Comparison of ENCODE assay signal across 22 mouse cellular contexts in genomic region chr2:34911871-34912270, GRCm38 (mm10). TPM values are rescaled to one million over a fixed set of nuclear protein-coding genes. Genes with fewer than 3 reads are reported as not detected.
DNase-seq lines count a peak whose midpoint lies in the region; ATAC-seq and TF ChIP-seq lines count a peak whose summit lies in the region.
"Had no signal": no experiment of that assay in that cellular context is flagged by ENCODE, and none has a peak within 500 bp of the region (broad histone marks: within the 10 kb centered on the region; RNA-seq: fewer than 3 reads in every experiment).

No protein-coding gene starts in this region.

- H3K4me3 ChIP-seq in kidney, embryonic 14.5 days (ENCODE audit: low read length) = peak overlapping the region; percentile 73; the same call in 1 of the 2 replicates
- H3K4me3 ChIP-seq in kidney, embryonic 16.5 days (ENCODE audit: low read length) = peak overlapping the region; percentile 76
- no peak overlapping the region for H3K4me3 ChIP-seq in stomach, embryonic 16.5 days (replicated peaks; ENCODE audit: low read length)
- no peak overlapping the region for H3K4me3 ChIP-seq in stomach, postnatal 0 days (ENCODE audit: low read depth, low read length)

- TF ChIP-seq CTCF in stomach, postnatal 0 days (IDR thresholded peaks at IDR 0.05; ENCODE audit: low read depth) = no peak

- H3K9me3 ChIP-seq in kidney, embryonic 14.5 days (ENCODE audit: control insufficient read depth, low read length) = no peaks in the 10 kb centered on the region
- H3K9me3 ChIP-seq in kidney, embryonic 16.5 days (ENCODE audit: low read length) = no peaks in the 10 kb centered on the region
- H3K9me3 ChIP-seq in stomach, embryonic 16.5 days (replicated peaks; ENCODE audit: control insufficient read depth, low read length) = no peaks in the 10 kb centered on the region
- H3K9me3 ChIP-seq in stomach, postnatal 0 days (ENCODE audit: control insufficient read depth, low read length) = no peaks in the 10 kb centered on the region
- H3K9me3 ChIP-seq: embryonic facial prominence, embryonic 13.5 days; embryonic facial prominence, embryonic 15.5 days; forebrain, embryonic 10.5 days; forebrain, embryonic 12.5 days had no signal

- H3K27ac ChIP-seq in kidney, embryonic 14.5 days (ENCODE audit: low read depth, low read length) = no peak overlapping the region
- H3K27ac ChIP-seq in kidney, embryonic 16.5 days (ENCODE audit: low read length) = no peak overlapping the region
- H3K27ac ChIP-seq in stomach, embryonic 16.5 days (ENCODE audit: low read length) = no peak overlapping the region
- H3K27ac ChIP-seq in stomach, postnatal 0 days (replicated peaks) = no peak overlapping the region
- H3K27ac ChIP-seq: embryonic facial prominence, embryonic 13.5 days; embryonic facial prominence, embryonic 15.5 days; forebrain, embryonic 10.5 days; forebrain, embryonic 12.5 days had no signal

- DNase-seq in kidney, postnatal 14 days = no peak
- no peak for DNase-seq in kidney, adult 11 months
- no peak for DNase-seq in stomach, postnatal 0 days (ENCODE audit: low spot score)
- DNase-seq: adrenal gland, adult 2 months; adrenal gland, postnatal 10 days; adrenal gland, postnatal 25 days; cerebellum, adult 11 months; cerebellum, adult 18-20 months; cerebellum, adult 8-10 months; cerebellum, adult 9-11 months; cerebellum, postnatal 14 days; cerebellum, postnatal 36 days; embryo, embryonic 11 days had no signal

- H3K4me1 ChIP-seq in kidney, embryonic 14.5 days (ENCODE audit: control insufficient read depth, insufficient read depth, low read length) = no peaks in the 10 kb centered on the region; the same call in none of the 2 replicates
- H3K4me1 ChIP-seq in kidney, embryonic 16.5 days (ENCODE audit: insufficient read depth, low read length) = peaks cover 20% of the 10 kb centered on the region
- peaks cover 6% of the 10 kb centered on the region; the same call in 1 of the 2 replicates for H3K4me1 ChIP-seq in stomach, embryonic 16.5 days (ENCODE audit: control insufficient read depth, insufficient read depth, low read length)
- 0 out of 2 replicates have a peak, but pooled peaks cover 2% of the 10 kb centered on the region for H3K4me1 ChIP-seq in stomach, postnatal 0 days (replicated peaks; ENCODE audit: control insufficient read depth, insufficient read depth)

- H3K9ac ChIP-seq in kidney, embryonic 14.5 days (ENCODE audit: low read depth, low read length) = no peak overlapping the region
- H3K9ac ChIP-seq in kidney, embryonic 16.5 days (replicated peaks; ENCODE audit: low read length) = no peak overlapping the region
- 0 out of 2 replicates have a peak overlapping the region, but pooled peaks have one; percentile 17 for H3K9ac ChIP-seq in stomach, embryonic 16.5 days (ENCODE audit: low read length)
- H3K9ac ChIP-seq in stomach, postnatal 0 days (ENCODE audit: low read length) = no peak overlapping the region
- H3K9ac ChIP-seq: embryonic facial prominence, embryonic 13.5 days; embryonic facial prominence, embryonic 15.5 days; forebrain, embryonic 12.5 days had no signal

- no peak for TF ChIP-seq EP300 in stomach, postnatal 0 days (optimal IDR thresholded peaks at IDR 0.05)

- H3K27me3 ChIP-seq in kidney, embryonic 14.5 days (ENCODE audit: control insufficient read depth, insufficient read depth, low read length) = no peaks in the 10 kb centered on the region
- no peaks in the 10 kb centered on the region; the same call in 1 of the 2 replicates for H3K27me3 ChIP-seq in kidney, embryonic 16.5 days (ENCODE audit: insufficient read depth, low read length)
- no peaks in the 10 kb centered on the region for H3K27me3 ChIP-seq in stomach, embryonic 16.5 days (ENCODE audit: control insufficient read depth, insufficient read depth, low read length)
- no peaks in the 10 kb centered on the region for H3K27me3 ChIP-seq in stomach, postnatal 0 days (ENCODE audit: control insufficient read depth, insufficient read depth, low read length)

- H3K36me3 ChIP-seq in kidney, embryonic 14.5 days (ENCODE audit: control insufficient read depth, insufficient read depth, low read length) = peaks cover 14% of the 10 kb centered on the region; the same call in 1 of the 2 replicates
- 0 out of 2 replicates have a peak, but pooled peaks cover 4% of the 10 kb centered on the region for H3K36me3 ChIP-seq in kidney, embryonic 16.5 days (ENCODE audit: insufficient read depth, low read length)
- H3K36me3 ChIP-seq in stomach, embryonic 16.5 days (ENCODE audit: control insufficient read depth, insufficient read depth, low read length) = no peaks in the 10 kb centered on the region
- H3K36me3 ChIP-seq in stomach, postnatal 0 days (ENCODE audit: control insufficient read depth, insufficient read depth, low read length) = no peaks in the 10 kb centered on the region
- H3K36me3 ChIP-seq: embryonic facial prominence, embryonic 13.5 days; forebrain, embryonic 10.5 days; forebrain, embryonic 12.5 days had no signal

- 56% methylated on average over 5 of the region's 5 CpGs for WGBS in kidney, embryonic 14.5 days
- WGBS in kidney, embryonic 16.5 days = 62% methylated on average over 5 of the region's 5 CpGs
- 84% methylated on average over 5 of the region's 5 CpGs for WGBS in stomach, embryonic 16.5 days
- 91% methylated on average over 5 of the region's 5 CpGs for WGBS in stomach, postnatal 0 days

- peak overlapping the region; percentile 73 for H3K4me2 ChIP-seq in kidney, embryonic 14.5 days (replicated peaks; ENCODE audit: low read depth, low read length)
- peak overlapping the region; percentile 99 for H3K4me2 ChIP-seq in kidney, embryonic 16.5 days (replicated peaks; ENCODE audit: low read depth, low read length)
- no peak overlapping the region for H3K4me2 ChIP-seq in stomach, embryonic 16.5 days (ENCODE audit: low read depth, low read length)
- no peak overlapping the region for H3K4me2 ChIP-seq in stomach, postnatal 0 days (replicated peaks; ENCODE audit: low read depth)

- no peak for ATAC-seq in kidney, embryonic 14.5 days (ENCODE audit: low FRiP score, low TSS enrichment)
- ATAC-seq in kidney, embryonic 16.5 days (ENCODE audit: low FRiP score, low TSS enrichment) = no peak
- ATAC-seq in stomach, embryonic 16.5 days (ENCODE audit: insufficient read depth, low FRiP score) = no peak
- no peak for ATAC-seq in stomach, postnatal 0 days (ENCODE audit: low FRiP score, low TSS enrichment)
- ATAC-seq: forebrain, embryonic 14.5 days had no signal

RNA-seq across cellular contexts. Expression of gene Phf19, which starts 2.0 kb away (rescaled TPM):
- polyA plus RNA-seq in kidney, embryonic 14.5 days (2014; fragmentation: Nextera tagmentation; extraction: Ambion mirVana) = 29.9 and 35.1 TPM in 2 replicates
- 21.4 and 22.2 TPM in 2 replicates for polyA plus RNA-seq in kidney, embryonic 16.5 days (2015; fragmentation: Nextera tagmentation; extraction: Ambion mirVana)
- polyA plus RNA-seq in stomach, embryonic 16.5 days (2015; fragmentation: Nextera tagmentation; extraction: Ambion mirVana) = 6.8 and 7.6 TPM in 2 replicates
- polyA plus RNA-seq in stomach, postnatal 0 days (2015; fragmentation: Nextera tagmentation; extraction: Ambion mirVana) = 3.5 and 3.7 TPM in 2 replicates

RNA-seq across cellular contexts. Expression of gene Psmd5, which starts 37.1 kb away (rescaled TPM):
- 128 and 157 TPM in 2 replicates for polyA plus RNA-seq in kidney, embryonic 14.5 days (2014; fragmentation: Nextera tagmentation; extraction: Ambion mirVana)
- 130 and 140 TPM in 2 replicates for polyA plus RNA-seq in kidney, embryonic 16.5 days (2015; fragmentation: Nextera tagmentation; extraction: Ambion mirVana)
- polyA plus RNA-seq in stomach, embryonic 16.5 days (2015; fragmentation: Nextera tagmentation; extraction: Ambion mirVana) = 77.1 and 81.2 TPM in 2 replicates
- 55.5 and 55.9 TPM in 2 replicates for polyA plus RNA-seq in stomach, postnatal 0 days (2015; fragmentation: Nextera tagmentation; extraction: Ambion mirVana)

RNA-seq across cellular contexts. Expression of gene Cutal, which starts 37.7 kb away (rescaled TPM):
- polyA plus RNA-seq in kidney, embryonic 14.5 days (2014; fragmentation: Nextera tagmentation; extraction: Ambion mirVana) = 5.8 TPM in 2 replicates
- 13.2 and 13.6 TPM in 2 replicates for polyA plus RNA-seq in kidney, embryonic 16.5 days (2015; fragmentation: Nextera tagmentation; extraction: Ambion mirVana)
- 0.76 and 1.1 TPM in 2 replicates for polyA plus RNA-seq in stomach, embryonic 16.5 days (2015; fragmentation: Nextera tagmentation; extraction: Ambion mirVana)
- polyA plus RNA-seq in stomach, postnatal 0 days (2015; fragmentation: Nextera tagmentation; extraction: Ambion mirVana) = 0.55 and 0.81 TPM in 2 replicates
- polyA plus RNA-seq: embryonic facial prominence, embryonic 15.5 days; erythroblast, embryonic 14.5 days; forebrain, embryonic 12.5 days had no signal

RNA-seq across cellular contexts. Expression of gene Traf1, which starts 49.7 kb away (rescaled TPM):
- 15.9 and 18.1 TPM in 2 replicates for polyA plus RNA-seq in kidney, embryonic 14.5 days (2014; fragmentation: Nextera tagmentation; extraction: Ambion mirVana)
- polyA plus RNA-seq in kidney, embryonic 16.5 days (2015; fragmentation: Nextera tagmentation; extraction: Ambion mirVana) = 30.3 and 33.2 TPM in 2 replicates
- 3.8 and 6.2 TPM in 2 replicates for polyA plus RNA-seq in stomach, embryonic 16.5 days (2015; fragmentation: Nextera tagmentation; extraction: Ambion mirVana)
- polyA plus RNA-seq in stomach, postnatal 0 days (2015; fragmentation: Nextera tagmentation; extraction: Ambion mirVana) = 1.7 and 2.2 TPM in 2 replicates
- polyA plus RNA-seq: erythroblast, embryonic 14.5 days had no signal

Comparison
In these comparisons a context has a peak if more than half of its experiments do, and no peak if none do; other contexts are left out.
1. H3K4me2 ChIP-seq: peak in kidney, embryonic 14.5 days (single experiment) and kidney, embryonic 16.5 days (single experiment); none in stomach, embryonic 16.5 days (single experiment) and stomach, postnatal 0 days (single experiment).
2. H3K4me3 ChIP-seq: peak in kidney, embryonic 14.5 days (single experiment) and kidney, embryonic 16.5 days (single experiment); none in stomach, embryonic 16.5 days (single experiment) and stomach, postnatal 0 days (single experiment).